Mouse (Mus musculus) right cerebral cortex, adult 18-20 months (tissue): ENCODE measurements around the gene Hnrnpd.

ENCODE experiments used
- DNase-seq: peaks from one replicate; pipeline ENCODE4 v3.0.0; 2022; ENCODE audit warnings: mixed read lengths

Gene Hnrnpd

DNA sequence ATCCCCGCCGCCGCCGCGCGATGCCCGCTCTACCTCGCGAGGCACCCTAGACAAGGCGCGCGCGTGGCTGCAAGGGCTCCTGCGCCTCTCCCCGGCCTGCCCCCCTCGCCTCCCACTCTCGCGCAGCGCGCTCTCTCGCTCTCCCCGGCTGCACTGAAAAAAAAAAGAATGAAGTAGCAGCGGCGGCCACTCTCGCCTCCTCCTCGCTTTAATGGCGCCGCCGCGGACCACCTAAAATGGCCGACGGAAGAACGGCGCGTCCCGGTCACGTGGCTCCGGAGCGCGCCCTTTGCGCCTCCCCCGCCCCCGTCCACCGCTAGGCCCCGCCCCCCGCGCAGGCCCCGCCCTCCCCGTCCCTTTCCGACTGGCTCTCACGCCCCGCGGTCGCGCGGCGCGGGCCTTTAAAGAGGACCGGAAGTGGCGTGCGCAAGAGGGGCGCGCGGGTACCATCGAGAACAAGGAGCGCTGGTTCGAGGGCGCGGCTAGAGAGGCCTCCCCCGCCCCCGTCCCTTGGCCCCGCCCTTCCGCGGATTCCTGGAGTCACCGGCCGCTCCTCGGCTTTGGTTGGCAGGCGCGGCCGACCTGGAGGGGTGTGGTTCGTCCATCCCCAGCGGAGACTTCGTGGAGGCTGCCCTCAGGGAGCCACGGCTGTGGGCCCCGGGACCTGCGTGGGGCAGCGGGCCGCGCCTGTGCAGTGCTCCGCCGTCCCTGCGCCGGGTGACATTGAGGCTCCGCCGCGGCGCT, at the start of gene Hnrnpd, which contains the start of gene 4930524J08Rik:
TSS of gene Hnrnpd (minus strand) at position 240 of the 744 bp plus-strand sequence.
TSS of gene 4930524J08Rik (plus strand) at position 363 of the 744 bp plus-strand sequence.
- peak; percentile 96 for DNase-seq

DNA sequence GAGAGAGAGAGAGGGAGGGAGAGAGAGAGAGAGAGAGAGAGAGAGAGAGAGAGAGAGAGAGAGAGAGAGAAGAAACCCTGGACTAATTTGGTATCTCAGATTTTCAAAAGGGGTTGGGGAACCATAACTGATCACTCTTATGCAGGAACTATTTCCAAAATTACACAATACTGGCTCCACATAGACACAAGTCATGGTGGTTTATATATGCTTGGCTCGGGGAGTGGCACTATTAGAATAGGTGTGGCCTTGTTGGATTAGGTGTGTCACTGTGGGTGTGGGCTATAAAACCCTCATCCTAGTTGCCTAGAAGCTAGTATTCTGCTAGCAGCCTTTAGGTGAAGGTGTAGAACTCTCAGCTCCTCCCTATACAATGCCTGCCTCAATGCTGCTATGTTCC, 46.1 kb upstream of the Hnrnpd start:
- DNase-seq, result no peak

DNA sequence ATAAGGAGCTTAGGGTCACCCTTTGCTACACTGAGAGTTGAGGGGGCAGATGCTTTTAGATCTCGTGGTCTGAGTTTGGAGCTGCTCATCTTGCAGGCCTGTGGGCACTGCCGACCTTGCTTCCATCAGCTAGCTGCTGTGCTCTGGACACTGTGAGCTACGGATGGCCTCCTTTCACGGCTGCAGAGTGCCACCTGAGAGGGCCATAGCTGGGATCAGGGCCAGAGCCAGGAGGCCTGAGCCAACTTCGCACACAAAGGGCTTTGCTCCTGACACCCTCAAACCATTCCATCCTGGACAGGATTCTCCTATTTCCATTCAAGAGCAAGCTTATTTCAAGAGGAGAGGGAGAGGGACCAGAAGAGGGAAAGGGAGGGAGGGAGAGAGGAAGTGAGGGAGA, 45.7 kb upstream of the Hnrnpd start:
- DNase-seq, result no peak

DNA sequence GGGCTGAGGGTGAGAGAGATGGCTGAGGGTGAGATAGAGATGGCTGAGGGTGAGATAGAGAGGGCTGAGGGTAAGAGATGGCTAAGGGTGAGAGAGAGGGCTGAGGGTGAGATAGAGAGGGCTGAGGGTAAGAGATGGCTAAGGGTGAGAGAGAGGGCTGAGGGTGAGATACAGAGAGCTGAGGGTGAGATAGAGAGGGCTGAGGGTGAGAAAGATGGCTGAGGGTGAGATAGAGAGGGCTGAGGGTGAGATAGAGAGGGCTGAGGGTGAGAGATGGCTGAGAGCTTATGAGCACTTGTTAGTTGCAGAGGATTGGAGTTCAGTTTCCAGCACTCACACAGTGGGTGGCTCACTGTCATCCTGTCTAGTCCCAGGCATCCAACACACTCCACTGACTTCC, 41.4 kb upstream of the Hnrnpd start:
- no peak for DNase-seq

DNA sequence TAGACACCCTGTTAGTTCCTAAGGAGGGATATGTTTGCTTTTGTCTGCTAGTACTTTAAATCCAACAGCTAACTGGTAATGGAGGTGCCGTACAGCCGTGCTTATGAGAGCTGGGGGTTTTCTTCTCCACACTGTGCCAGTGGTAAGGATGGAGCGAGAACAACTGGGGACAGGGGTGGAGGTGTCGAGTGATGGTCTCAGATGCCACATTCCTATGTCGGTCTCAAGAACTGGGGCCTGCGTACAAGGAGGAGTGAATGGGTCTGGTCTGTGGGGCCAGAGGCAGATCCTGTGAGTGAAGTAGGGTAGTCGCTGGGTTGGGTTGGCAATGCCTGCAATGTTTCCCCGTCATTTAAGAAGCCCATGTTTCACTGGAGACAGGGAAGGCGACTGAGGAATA, 33.9 kb upstream of the Hnrnpd start:
- DNase-seq, result no peak

DNA sequence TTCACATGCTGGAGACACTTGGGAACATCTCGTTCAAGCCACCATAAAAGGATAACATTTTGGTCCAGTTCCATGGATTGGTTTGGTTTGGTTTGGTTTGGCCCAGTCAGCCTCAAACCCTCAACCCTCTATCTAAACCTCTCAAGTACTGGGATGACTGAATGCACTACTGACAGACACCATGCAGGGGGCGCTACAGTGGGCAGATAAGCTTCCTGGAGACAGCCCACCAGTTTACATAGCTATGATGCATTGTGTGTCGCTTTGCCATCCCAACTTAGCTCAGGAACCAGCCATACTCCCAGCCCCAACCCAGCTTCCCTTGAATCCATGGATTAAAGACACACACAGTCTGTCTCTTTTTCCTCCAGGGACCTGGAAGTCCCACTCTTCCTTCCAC, 29.7 kb upstream of the Hnrnpd start:
- no peak for DNase-seq

DNA sequence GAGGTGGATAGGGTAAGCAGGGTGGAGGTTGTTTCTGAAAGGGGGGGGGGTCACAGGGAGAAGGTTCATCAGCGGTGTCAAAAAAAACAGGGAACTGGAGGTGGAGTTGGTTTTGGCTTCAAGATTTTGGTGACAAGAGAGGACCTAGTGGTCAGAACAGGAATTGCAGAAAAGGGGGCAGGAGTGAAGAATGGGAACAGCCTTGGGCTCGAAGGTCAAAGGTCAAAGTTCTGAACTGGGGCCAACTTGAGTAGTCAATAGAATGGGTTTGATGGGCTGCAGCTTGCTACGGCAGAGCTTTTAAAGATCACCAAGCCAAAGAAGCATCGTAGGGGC, 28.3 kb upstream of the Hnrnpd start:
- no peak for DNase-seq

DNA sequence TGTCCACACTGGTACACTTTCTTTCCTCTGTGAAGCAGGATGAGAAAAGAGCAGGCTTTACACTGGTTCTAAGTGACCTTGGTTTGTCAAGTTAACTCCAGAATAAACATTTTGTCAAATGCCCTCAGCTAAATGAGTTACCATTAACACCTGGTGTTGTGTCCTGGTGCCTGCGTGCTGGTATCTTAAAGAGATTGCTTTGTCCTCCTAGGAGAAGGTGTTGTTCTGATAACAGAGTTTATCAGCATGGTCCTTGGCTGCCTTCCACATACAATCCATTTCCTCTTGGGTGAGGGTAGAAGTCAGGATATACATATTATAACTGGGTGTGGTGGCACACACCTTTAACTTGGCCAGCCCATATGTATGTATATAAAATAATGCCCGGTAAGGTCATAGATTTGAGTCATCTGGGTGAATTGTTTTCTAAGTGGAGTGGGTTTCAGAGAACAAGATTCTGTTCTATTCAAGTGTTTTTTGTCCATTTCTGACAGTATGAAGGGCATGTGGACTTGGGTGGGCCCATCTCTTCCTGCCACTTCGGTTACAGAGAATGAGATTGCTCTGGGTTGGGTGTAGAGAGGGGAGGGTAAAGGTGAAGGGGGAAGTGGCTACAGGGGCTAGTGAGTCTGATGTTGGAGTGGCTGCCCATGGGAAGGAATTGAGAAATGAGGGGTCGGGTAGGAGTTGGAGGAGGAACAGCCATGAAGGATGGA, 27.7 kb upstream of the Hnrnpd start:
- no peak for DNase-seq

DNA sequence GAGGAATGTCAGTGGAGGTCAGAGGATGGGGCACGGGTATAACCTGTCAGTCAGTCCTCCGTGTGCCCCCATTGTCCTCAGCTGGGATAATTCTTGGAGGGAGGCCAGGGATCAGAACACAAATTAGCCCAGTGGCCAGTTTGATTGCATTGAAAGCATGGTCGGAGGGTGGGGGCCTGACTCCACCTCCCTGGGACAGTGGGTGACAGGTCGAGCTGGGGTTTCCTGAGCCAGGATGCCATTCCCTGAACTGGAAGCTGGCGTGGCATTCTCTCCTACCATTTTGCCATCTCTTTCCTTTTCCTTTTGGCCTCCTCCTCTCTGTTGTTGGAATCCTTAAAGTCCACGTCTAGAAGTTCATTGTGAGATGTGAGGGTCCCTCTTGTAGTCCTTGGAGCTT, 27.2 kb upstream of the Hnrnpd start:
- no peak for DNase-seq

DNA sequence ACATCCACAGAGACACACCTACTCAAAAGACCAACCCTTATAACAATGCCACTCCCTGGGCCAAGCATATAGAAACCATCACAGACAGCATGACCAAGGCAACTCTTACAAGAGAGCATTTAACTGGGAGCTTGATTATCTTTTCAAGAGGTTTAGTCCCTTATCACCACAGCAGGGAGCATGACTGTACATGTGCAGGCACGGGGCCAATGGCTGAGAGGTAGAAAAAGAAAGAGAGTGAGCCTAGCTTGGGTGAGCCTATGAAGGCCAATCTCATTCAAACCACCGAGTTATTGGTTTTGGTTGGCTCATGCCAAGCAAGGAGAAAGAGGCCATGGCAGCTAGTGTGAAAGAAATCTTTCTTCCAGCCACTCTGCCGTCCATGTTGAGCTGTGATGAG, 26.7 kb upstream of the Hnrnpd start:
- no peak for DNase-seq

DNA sequence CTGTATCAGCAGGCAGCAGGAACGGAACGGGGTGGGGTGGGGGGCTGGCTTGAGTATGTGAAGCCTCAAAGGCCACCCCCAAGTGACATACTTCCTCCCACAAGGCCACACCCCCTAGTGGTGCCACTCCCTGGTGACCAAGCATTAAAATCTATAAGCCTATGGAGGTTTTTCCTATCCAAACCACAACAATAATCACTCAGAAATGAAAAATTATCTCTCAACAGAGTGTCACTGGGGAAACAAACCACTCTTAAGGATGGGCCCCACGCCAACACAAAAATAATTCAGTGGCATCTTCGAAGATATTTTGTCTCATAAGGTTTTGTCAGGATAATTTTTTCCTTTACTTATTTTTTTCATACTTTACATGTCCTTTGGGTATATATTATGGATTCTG, 25.2 kb upstream of the Hnrnpd start:
- DNase-seq, result no peak

DNA sequence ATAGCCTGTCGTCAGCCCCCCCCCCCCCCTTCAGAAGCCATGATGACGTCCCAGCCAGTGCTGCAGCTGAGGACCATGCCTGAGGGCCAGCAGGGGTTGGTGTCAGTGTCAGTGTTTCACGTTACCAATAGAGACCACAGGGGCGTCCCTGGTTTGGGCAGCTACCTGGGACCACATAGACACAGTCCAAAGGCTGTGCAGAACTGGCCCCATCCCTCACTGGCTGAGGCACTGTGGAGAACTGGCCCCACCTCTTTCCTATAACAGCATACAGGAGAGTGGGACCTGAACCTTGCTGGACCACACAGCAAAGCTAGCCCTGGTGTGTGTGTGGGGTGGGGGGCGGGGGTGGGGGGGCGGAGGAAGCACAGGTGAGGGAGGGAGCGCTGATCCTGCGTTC, 21.8 kb upstream of the Hnrnpd start:
- no peak for DNase-seq

DNA sequence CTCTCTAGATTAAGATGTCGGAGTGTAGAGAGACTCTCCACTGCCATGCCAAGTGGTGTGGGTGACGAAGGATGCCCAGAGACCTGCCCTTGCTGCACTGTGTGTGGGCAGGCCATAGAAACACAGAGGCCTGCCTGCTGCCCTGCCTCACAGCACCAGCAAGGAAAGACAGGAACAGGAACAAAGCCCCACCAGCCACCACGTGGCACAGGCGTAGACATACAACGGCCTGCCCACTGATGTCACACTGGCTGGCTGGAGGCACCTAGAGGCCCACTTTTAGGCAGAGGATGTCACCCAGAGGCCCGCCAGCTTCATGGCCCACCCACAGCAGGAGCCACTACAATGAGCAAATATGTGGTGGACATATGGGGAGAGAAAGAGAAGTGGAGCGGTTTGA, 21.3 kb upstream of the Hnrnpd start:
- DNase-seq, result no peak

DNA sequence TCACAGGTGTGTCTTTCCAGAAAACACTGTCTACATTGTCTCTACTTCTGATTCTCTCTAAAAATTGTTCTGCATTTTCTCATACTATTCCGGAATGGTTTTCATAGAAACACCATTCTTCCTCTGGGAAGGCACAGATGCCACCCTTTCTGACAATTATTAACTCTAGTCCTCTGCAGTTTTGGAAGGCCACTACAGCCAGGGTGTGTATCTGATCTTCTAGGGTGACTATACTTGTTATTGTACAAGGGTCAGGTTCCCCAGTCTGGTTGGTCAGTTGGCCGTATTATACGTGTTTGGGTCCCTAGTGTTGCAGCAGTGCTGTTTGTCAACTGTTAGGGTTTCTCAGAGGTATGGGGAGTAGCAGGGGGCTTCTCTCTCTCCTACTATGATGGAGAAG, 15.9 kb upstream of the Hnrnpd start:
- DNase-seq, result no peak

DNA sequence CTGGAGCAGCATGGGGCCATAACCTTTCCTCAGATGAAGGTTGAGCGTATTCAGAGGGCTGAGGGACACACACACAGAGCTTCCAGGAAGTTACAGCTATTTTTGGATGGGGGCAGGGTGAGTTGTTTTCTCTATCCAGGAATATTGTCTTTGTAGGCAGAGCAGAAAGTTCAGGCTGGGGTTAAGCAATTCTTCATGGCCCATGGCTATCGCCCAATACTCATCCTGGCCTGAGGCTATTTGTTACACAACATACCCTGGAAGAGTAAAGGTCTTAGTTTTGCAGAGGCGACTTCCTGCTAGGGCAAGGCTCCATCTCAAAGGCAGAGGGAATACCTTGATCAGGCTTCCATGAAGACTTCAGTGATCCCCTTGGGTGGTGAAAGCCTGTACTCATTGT, 15.4 kb upstream of the Hnrnpd start:
- no peak for DNase-seq

DNA sequence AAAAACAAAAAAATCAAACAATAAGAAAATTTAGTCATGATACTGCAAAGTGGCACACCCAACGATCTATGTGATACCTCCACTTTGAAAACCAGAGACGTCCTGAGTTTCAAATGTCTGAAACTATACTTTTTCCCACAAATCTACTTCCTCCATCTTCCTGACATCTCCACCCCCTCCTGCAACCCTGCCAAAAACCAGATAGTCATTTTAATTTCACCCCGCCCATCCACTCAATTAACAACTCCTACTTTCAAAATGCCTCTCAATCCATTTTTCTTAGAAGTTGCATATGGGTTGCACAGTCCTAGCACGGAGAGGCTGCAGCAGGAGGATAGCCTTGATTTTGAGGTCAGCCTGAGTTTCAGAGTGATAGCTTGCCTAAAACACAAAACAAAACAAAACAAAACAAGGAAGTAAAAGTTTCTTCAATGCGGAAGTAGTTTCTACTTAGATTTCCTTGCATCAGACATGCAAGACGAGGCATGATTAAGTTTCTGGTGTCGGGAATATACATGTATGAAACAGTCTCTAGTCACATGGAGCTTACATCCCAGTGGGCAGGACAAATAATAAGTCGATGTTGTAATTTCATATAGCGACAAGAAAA, 4.8 kb upstream of the Hnrnpd start:
- no peak for DNase-seq

DNA sequence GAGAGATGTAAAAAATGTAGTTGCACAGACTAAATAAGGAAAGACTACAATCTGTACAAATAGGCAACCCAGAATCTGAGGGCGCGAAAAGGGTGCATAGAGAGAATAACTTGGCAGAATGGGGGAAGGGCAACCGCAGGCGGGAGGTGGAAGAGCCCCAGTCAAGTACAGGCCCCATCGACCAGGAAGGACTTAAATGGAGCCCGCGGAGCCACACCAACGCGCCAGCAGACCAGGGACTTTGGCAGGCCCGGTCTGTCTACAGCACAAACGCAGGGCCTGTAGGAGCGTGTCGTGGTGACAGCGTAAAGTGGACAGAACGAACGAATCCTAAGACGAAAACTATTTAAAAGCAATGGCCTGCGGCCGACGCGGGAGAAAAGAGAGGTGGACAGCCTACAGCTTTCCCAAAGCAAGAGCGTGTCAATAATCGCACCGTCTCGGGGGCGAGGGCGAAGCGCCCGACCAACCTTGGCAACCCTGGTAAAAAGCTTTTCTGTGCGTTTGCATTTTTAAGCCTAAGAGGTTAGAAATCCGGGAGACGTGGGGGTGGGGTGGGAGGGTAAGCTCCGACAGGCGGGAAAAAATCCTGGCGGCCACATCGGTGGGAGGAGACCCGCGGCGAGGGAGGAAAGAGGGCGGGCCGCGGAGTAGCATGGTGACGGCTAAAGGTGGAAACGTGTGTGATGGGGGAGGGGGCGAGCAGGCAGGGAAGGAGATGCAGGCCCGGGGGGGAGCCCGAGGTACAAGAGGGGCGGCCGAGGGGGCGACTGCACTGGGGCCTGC, 1.0 kb downstream of the Hnrnpd start:
- DNase-seq, result peak; percentile 72

DNA sequence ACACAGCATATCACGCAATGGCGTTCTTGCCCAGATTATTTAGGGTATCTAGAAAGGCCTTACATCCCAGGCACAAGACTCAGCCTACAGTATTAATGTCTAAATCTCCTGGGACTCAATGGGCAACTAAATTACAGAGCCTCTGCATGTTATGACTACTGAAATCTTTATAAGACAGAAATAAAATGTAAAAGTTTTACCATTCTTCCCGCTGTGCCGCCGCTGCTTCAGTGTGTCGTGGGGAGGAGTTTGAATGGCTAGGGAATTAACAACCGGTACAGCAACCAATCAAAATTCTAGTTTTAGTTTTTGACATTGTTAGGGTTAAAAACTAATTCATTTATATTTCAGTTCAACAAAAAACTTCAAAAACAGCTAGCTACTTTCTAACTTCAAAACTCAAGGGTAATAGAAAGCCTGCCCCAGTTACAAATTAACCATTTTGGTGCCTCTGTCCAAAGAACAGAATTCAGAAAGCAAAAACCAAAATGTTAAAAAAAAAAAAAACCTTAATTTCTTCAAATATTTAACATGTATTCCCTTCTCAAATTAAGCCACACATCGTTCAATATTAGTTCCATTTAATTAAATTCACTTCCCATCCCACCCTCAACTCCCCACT, 2.3 kb downstream of the Hnrnpd start:
- no peak for DNase-seq

DNA sequence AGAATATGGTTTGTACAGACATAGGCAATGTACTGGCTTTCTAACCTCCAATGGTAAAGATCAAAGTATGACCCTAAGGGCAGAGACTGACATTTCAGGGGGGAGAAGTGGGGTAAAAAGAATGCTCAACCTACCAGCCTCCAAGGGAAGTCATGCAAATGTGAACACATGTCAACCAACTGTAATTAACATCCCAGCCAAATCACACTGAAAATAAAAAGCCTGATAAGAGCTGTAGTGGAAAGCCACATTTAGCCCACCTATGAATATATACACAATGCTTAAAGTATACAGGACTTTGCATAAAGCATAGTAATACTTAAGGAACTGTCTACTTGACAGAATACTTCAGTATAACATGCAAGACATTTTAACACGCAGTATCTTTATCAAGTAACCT, 3.0 kb downstream of the Hnrnpd start:
- no peak for DNase-seq

DNA sequence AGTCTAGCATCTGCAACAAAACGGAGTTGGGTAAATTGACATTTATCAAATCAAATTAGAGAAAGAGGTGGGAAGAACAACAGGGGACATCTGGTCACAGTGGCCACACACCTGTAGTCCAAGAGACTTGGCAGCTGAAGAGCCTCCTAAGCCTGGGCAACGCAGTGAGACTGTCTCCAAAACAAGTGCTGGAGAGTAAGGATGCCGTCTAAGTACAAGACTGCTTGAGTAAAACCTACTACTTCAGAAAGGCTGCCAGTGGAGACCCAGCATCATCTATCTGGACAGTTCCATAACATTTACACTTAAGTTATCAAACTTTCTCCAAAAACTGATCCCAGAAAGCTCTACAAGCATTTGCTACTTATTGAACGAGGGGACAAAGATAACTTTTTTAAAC, 3.7 kb downstream of the Hnrnpd start:
- DNase-seq, result no peak

DNA sequence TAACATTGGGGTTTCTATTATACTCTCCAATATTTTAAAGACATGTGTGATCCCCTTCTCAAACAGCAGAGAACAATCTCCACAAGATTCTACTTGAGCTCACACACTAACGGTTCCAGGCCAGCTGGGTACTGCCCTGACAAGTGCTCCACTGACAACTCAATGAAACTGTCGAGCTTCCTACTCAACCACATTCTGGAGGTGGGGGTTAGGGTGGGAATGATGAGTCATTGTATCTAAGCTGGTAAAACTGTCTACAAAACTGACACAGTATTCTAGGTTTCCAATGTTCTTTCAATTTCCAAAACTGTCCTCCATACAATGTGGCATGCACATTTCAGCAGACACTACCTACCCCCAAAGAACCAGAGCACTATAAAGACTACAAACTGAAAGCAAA, 4.8 kb downstream of the Hnrnpd start:
- DNase-seq, result peak; percentile 28

DNA sequence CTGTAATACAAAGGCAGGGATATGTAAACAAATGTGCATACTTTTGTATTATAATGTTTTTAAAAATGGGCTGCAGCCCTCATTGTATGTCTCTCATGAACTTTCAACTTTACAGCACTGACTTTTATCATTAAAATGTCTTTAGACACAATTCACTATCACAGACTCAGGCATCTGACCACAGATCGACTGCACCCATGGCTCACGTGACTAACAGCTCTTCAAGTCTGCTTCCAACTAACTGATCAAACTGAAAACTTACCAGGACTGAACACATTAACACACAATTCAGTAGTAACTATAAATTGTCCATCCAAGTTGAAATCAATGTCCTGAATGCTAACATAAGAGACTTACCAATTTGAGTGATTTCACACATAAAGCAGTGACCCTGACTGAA, 18.8 kb downstream of the Hnrnpd start:
- DNase-seq, result no peak
